Mouse (Mus musculus) T-cell, adult 2 months (primary cell): ENCODE measurements around the gene Cacna1c.

Experiments used
- DNase-seq: peaks from one replicate; pipeline ENCODE4 v3.0.0; 2022; ENCODE audit warnings: low spot score

Cacna1c gene

GRCm38 (mm10) chr6:118845180-118845579, 351.0 kb downstream of the Cacna1c start:
- no peak for DNase-seq

- DNase-seq = no peak
These were observed 352.7 kb downstream of the Cacna1c start for GRCm38 (mm10) chr6:118843566-118843965.

GRCm38 (mm10) chr6:118841892-118842291, 354.3 kb downstream of the Cacna1c start:
- no peak for DNase-seq

- no peak for DNase-seq
These were observed 357.0 kb downstream of the Cacna1c start for GRCm38 (mm10) chr6:118838919-118839915.

- no peak for DNase-seq
These were observed 359.5 kb downstream of the Cacna1c start for GRCm38 (mm10) chr6:118836693-118837092.

- no peak for DNase-seq
These were observed 362.2 kb downstream of the Cacna1c start for GRCm38 (mm10) chr6:118834046-118834445.

GRCm38 (mm10) chr6:118833049-118833448, 363.2 kb downstream of the Cacna1c start:
- DNase-seq = no peak

- no peak for DNase-seq
These were observed 363.6 kb downstream of the Cacna1c start for GRCm38 (mm10) chr6:118832616-118833015.

- DNase-seq = no peak
These were observed 365.4 kb downstream of the Cacna1c start for GRCm38 (mm10) chr6:118830851-118831250.

GRCm38 (mm10) chr6:118828187-118828586, 368.0 kb downstream of the Cacna1c start:
- no peak for DNase-seq

GRCm38 (mm10) chr6:118827560-118827959, 368.7 kb downstream of the Cacna1c start:
- DNase-seq = no peak

GRCm38 (mm10) chr6:118825400-118825871, 370.8 kb downstream of the Cacna1c start:
- DNase-seq = no peak

- DNase-seq = no peak
These were observed 374.7 kb downstream of the Cacna1c start for GRCm38 (mm10) chr6:118821536-118821935.

- DNase-seq = no peak
These were observed 376.6 kb downstream of the Cacna1c start for GRCm38 (mm10) chr6:118819657-118820056.

GRCm38 (mm10) chr6:118817928-118818503, 378.2 kb downstream of the Cacna1c start:
- no peak for DNase-seq

GRCm38 (mm10) chr6:118816253-118816652, 380.0 kb downstream of the Cacna1c start:
- no peak for DNase-seq

GRCm38 (mm10) chr6:118812556-118812955, 383.7 kb downstream of the Cacna1c start:
- no peak for DNase-seq

GRCm38 (mm10) chr6:118812007-118812406, 384.2 kb downstream of the Cacna1c start:
- no peak for DNase-seq

GRCm38 (mm10) chr6:118810834-118811233, 385.4 kb downstream of the Cacna1c start:
- no peak for DNase-seq

- DNase-seq = no peak
These were observed 391.1 kb downstream of the Cacna1c start for GRCm38 (mm10) chr6:118805139-118805538.

- no peak for DNase-seq
These were observed 393.9 kb downstream of the Cacna1c start for GRCm38 (mm10) chr6:118802286-118802685.

GRCm38 (mm10) chr6:118796393-118796792, 399.8 kb downstream of the Cacna1c start:
- DNase-seq = no peak

- no peak for DNase-seq
These were observed 400.5 kb downstream of the Cacna1c start for GRCm38 (mm10) chr6:118795716-118796115.
